Mouse (Mus musculus): ENCODE data around the gene Nrp1. TPM values are rescaled to one million over a fixed set of nuclear protein-coding genes. Genes with fewer than 3 reads are reported as not detected.

Nrp1 gene
- polyA plus RNA-seq, 1 experiment from 2014 or later: 90.4 TPM

DNA sequence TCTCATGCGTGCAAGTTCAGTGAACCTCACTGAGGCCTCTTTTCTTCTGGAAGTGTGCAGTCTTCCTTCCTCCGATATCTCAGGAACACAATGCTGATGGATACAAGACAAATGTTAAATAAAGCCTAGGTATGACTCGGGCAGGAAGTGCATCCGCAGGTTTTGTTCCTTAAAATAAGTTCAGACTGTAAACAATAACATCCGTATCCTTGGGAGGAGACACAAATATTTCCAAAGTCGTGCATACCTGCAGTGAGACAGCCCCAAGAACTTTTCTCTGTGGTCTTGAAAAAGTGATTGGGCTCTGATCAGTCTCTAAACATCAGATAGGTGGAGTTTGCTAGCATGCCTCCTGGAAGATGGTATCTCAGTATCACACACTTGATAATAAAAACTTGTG is 15.0 kb downstream of the Nrp1 start:
- Histone ChIP-seq H3K27me3 (no peaks in the 10 kb centered on the region), H3K36me3 (peaks cover 11% of the 10 kb centered on the region; the same call in 1 of the 2 replicates), H3K4me2 (no peak overlapping the region), H3K27ac (no peak overlapping the region), H3K9me3 (no peaks in the 10 kb centered on the region), H3K4me3 (no peak overlapping the region), H3K9ac (no peak overlapping the region), H3K4me1 (replicated peaks) (peaks cover 31% of the 10 kb centered on the region)
- 88% methylated on average over 6 of the region's 6 CpGs for WGBS
- no peak for ATAC-seq (ENCODE audit: low FRiP score)

DNA sequence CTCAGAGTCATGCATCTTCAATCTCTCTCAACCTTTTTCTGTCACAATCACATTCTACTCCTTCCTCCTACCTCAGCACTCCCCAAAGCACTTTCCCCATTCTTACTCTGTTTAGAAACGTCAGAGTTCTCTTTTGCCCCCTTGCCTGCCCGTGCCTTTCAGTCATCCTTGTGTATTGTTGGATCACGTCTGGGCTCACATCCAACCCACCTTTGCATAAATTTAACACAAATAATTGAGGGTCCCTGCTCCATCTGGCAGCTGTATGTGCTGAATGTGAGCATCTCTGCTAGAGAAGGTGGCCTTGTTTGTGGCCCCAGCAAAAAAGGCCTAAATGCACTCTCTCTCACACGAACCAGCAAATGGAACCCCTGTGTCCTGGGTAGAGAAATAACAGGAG is 16.9 kb downstream of the Nrp1 start:
- no peaks in the 10 kb centered on the region for H3K9me3 ChIP-seq
- 47% methylated on average over 4 of the region's 4 CpGs for WGBS
- no peak overlapping the region for H3K4me2 ChIP-seq
- no peaks in the 10 kb centered on the region for H3K27me3 ChIP-seq
- H3K4me3 ChIP-seq: no peak overlapping the region
- no peak overlapping the region for H3K27ac ChIP-seq
- ATAC-seq (ENCODE audit: low FRiP score): no peak
- H3K9ac ChIP-seq: no peak overlapping the region
- H3K4me1 ChIP-seq (replicated peaks): peaks cover 35% of the 10 kb centered on the region
- H3K36me3 ChIP-seq: peaks cover 6% of the 10 kb centered on the region; the same call in 1 of the 2 replicates

DNA sequence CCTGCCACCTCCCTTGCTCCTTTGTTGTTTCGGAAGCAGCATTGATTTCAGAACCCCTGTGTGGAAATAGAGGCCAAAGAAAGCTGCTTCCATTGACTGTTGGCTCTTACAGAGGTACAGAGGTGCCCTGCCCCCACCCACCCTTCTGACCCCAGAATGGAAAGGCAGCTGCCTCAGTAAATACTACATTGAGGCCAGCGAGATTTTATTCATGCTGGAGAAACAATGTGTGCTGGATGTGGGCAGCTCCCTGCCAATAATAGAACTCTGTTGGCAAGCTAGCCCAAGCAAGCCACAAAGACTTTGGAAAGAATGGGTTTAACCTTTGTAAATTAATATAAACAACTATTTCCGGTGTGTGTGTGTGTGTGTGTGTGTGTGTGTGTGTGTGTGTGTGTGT is 24.8 kb downstream of the Nrp1 start:
- H3K36me3 ChIP-seq: no peaks in the 10 kb centered on the region
- no peaks in the 10 kb centered on the region for H3K9me3 ChIP-seq
- ATAC-seq (ENCODE audit: low FRiP score): no peak
- H3K4me1 ChIP-seq (replicated peaks): peaks cover 38% of the 10 kb centered on the region
- no peaks in the 10 kb centered on the region for H3K27me3 ChIP-seq
- H3K27ac ChIP-seq: no peak overlapping the region
- H3K9ac ChIP-seq: no peak overlapping the region
- H3K4me2 ChIP-seq: no peak overlapping the region
- no peak overlapping the region for H3K4me3 ChIP-seq
- WGBS: 15% methylated on average over 3 of the region's 3 CpGs

- no peaks in the 10 kb centered on the region for H3K36me3 ChIP-seq
- H3K4me2 ChIP-seq: no peak overlapping the region
- WGBS: 79% methylated on average over 2 of the region's 2 CpGs
- ATAC-seq (ENCODE audit: low FRiP score): no peak
- no peaks in the 10 kb centered on the region for H3K9me3 ChIP-seq
- H3K4me1 ChIP-seq (replicated peaks): peaks cover 31% of the 10 kb centered on the region
- no peak overlapping the region for H3K4me3 ChIP-seq
- no peaks in the 10 kb centered on the region for H3K27me3 ChIP-seq
- H3K27ac ChIP-seq: no peak overlapping the region
- no peak overlapping the region for H3K9ac ChIP-seq
Observed at GRCm38 (mm10) chr8:128384366-128384765, 26.0 kb downstream of the Nrp1 start.

DNA sequence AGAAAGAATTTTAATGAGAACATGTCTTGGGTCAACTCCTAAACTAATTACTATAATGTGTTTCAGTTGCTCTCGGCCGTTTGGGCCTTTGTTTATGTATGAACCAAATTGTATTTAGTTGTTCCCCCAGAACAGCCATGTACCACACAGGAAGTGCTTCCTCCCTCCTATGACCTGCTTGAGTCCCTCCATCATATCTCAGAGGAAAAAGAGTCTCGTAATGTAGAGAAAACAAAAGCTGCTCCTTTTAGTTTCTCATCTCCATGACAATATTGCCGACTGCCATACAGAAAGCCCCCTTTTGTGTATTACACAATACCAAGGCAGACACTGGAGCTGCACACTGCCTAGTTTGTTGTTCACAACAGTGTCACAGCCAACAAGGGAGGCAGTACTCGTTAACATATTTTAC is 26.5 kb downstream of the Nrp1 start:
- Histone ChIP-seq H3K27ac (no peak overlapping the region; the same call in 1 of the 2 replicates), H3K4me1 (replicated peaks) (peaks cover 37% of the 10 kb centered on the region), H3K9ac (no peak overlapping the region), H3K9me3 (no peaks in the 10 kb centered on the region), H3K36me3 (no peaks in the 10 kb centered on the region), H3K27me3 (no peaks in the 10 kb centered on the region), H3K4me2 (no peak overlapping the region), H3K4me3 (no peak overlapping the region)
- WGBS: 20% methylated on average over 5 of the region's 5 CpGs
- no peak for ATAC-seq (ENCODE audit: low FRiP score)

- no peak overlapping the region for H3K27ac ChIP-seq
- no peaks in the 10 kb centered on the region for H3K36me3 ChIP-seq
- no peak overlapping the region for H3K4me2 ChIP-seq
- H3K27me3 ChIP-seq: no peaks in the 10 kb centered on the region
- no peak for ATAC-seq (ENCODE audit: low FRiP score)
- WGBS: 70% methylated on average over 2 of the region's 2 CpGs
- no peaks in the 10 kb centered on the region for H3K9me3 ChIP-seq
- no peak overlapping the region for H3K9ac ChIP-seq
- peaks cover 35% of the 10 kb centered on the region for H3K4me1 ChIP-seq (replicated peaks)
- H3K4me3 ChIP-seq: no peak overlapping the region
Observed at GRCm38 (mm10) chr8:128386963-128387621, 28.7 kb downstream of the Nrp1 start.

GRCm38 (mm10) chr8:128390759-128391158 is 32.4 kb downstream of the Nrp1 start:
- no peak overlapping the region for H3K9ac ChIP-seq
- H3K36me3 ChIP-seq: no peaks in the 10 kb centered on the region
- no peak overlapping the region for H3K4me2 ChIP-seq
- no peak overlapping the region for H3K4me3 ChIP-seq
- peaks cover 16% of the 10 kb centered on the region for H3K4me1 ChIP-seq (replicated peaks)
- H3K27ac ChIP-seq: no peak overlapping the region
- H3K9me3 ChIP-seq: no peaks in the 10 kb centered on the region
- no peak for ATAC-seq (ENCODE audit: low FRiP score)
- H3K27me3 ChIP-seq: no peaks in the 10 kb centered on the region

- no peak overlapping the region for H3K4me3 ChIP-seq
- peaks cover 17% of the 10 kb centered on the region for H3K4me1 ChIP-seq (replicated peaks)
- 89% methylated on average over 4 of the region's 4 CpGs for WGBS
- no peak overlapping the region for H3K4me2 ChIP-seq
- no peak overlapping the region for H3K9ac ChIP-seq
- H3K9me3 ChIP-seq: no peaks in the 10 kb centered on the region
- no peak for ATAC-seq (ENCODE audit: low FRiP score)
- no peak overlapping the region for H3K27ac ChIP-seq
- no peaks in the 10 kb centered on the region for H3K27me3 ChIP-seq
- H3K36me3 ChIP-seq: no peaks in the 10 kb centered on the region
Observed at GRCm38 (mm10) chr8:128391182-128391760, 32.9 kb downstream of the Nrp1 start.

- 80% methylated on average over 5 of the region's 5 CpGs for WGBS
- Histone ChIP-seq H3K27me3 (no peaks in the 10 kb centered on the region), H3K36me3 (no peaks in the 10 kb centered on the region), H3K4me2 (no peak overlapping the region), H3K4me1 (replicated peaks) (peaks cover 18% of the 10 kb centered on the region), H3K9ac (no peak overlapping the region), H3K4me3 (no peak overlapping the region), H3K27ac (no peak overlapping the region), H3K9me3 (no peaks in the 10 kb centered on the region)
- no peak for ATAC-seq (ENCODE audit: low FRiP score)
Observed at GRCm38 (mm10) chr8:128394671-128395193, 36.3 kb downstream of the Nrp1 start.

DNA sequence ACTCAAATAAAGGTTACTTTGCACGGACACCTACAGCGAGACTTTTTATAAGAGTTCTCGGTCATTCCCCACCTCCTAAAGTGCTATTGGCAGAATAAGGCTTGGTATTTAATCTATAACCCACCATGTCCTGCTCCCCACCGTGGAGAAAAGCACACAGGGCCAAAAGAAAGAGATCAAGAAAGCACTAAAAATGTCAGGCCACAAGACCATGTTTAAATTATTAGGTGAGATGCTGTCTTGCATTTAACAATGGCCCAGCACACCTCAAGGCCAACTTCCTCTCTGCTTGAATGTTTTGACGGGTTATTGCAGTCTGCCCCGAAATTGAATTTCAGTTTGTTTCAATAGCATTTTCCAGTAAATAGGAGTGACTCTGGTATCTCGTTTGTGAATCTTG is 38.6 kb downstream of the Nrp1 start:
- Histone ChIP-seq H3K9ac (no peak overlapping the region), H3K4me3 (no peak overlapping the region), H3K36me3 (no peaks in the 10 kb centered on the region), H3K4me1 (replicated peaks) (peaks cover 14% of the 10 kb centered on the region), H3K27ac (no peak overlapping the region), H3K27me3 (no peaks in the 10 kb centered on the region), H3K9me3 (no peaks in the 10 kb centered on the region), H3K4me2 (no peak overlapping the region)
- no peak for ATAC-seq (ENCODE audit: low FRiP score)
- WGBS: 55% methylated on average over 7 of the region's 7 CpGs

DNA sequence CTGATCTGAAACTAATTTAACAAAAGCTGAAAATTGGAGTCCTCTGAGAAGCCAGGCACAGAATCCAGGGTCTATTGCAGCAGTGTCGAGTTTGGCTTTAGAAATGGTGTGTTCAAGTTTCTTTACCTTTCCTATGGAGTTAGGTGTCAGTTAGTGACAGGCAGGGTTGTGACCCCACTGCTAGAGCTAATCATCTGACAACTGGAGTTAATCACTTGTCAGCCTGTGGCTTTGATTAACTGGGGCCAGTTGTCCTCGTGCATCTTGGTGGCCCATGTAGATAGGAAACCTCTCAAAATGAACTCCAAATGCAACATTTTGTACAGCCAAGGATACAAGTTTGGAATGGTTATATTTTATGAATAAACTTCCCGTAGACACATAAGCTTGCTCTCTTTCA is 39.0 kb downstream of the Nrp1 start:
- WGBS: 46% methylated on average over 3 of the region's 3 CpGs
- no peaks in the 10 kb centered on the region for H3K36me3 ChIP-seq
- no peak overlapping the region for H3K27ac ChIP-seq
- peaks cover 14% of the 10 kb centered on the region for H3K4me1 ChIP-seq (replicated peaks)
- no peak overlapping the region for H3K4me2 ChIP-seq
- no peak overlapping the region for H3K9ac ChIP-seq
- H3K9me3 ChIP-seq: no peaks in the 10 kb centered on the region
- no peak overlapping the region for H3K4me3 ChIP-seq
- no peaks in the 10 kb centered on the region for H3K27me3 ChIP-seq
- ATAC-seq (ENCODE audit: low FRiP score): no peak

DNA sequence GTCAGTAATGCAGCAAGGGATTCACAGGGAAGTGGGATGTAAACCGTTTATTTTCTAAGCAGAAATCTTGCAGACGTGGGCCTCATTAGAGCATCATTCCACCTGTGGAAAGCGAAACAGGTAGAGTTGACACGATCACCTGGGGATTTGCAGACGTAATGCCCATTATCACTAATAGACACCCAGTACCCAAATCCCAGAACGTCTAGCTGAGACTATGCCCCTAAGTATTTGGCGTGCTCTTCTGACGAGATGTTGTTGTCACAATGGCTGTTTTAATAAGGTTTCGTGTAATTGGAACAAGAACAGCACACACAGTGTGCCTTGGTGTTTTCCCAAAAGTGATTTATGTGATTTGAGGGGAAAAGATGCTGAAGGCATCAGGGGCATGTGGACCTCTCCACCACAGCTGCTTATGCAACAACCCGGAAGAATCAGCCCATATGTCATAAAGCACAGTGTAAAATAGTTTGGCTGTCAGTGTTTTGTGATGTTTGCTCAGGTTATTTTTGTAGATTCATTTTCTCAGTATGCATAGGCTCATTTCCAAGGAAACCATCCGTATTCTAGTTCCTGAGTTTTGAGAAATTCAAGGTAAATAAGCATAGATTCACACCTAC is 40.2 kb downstream of the Nrp1 start:
- ATAC-seq (ENCODE audit: low FRiP score): no peak
- Histone ChIP-seq H3K9me3 (no peaks in the 10 kb centered on the region), H3K27ac (no peak overlapping the region), H3K4me2 (no peak overlapping the region), H3K4me3 (no peak overlapping the region), H3K36me3 (no peaks in the 10 kb centered on the region), H3K4me1 (replicated peaks) (peaks cover 14% of the 10 kb centered on the region), H3K27me3 (no peaks in the 10 kb centered on the region), H3K9ac (no peak overlapping the region)
- WGBS: 74% methylated on average over 11 of the region's 11 CpGs

- no peak overlapping the region for H3K27ac ChIP-seq
- ATAC-seq (ENCODE audit: low FRiP score): no peak
Observed at GRCm38 (mm10) chr8:128400286-128400685, 41.9 kb downstream of the Nrp1 start.

More at GRCm38 (mm10) chr8:128400286-128400685, 41.9 kb downstream of the Nrp1 start:
- Histone ChIP-seq H3K9me3 (no peaks in the 10 kb centered on the region), H3K4me3 (no peak overlapping the region), H3K27me3 (no peaks in the 10 kb centered on the region), H3K9ac (no peak overlapping the region), H3K4me1 (replicated peaks) (peaks cover 14% of the 10 kb centered on the region), H3K36me3 (no peaks in the 10 kb centered on the region), H3K4me2 (no peak overlapping the region)
- 86% methylated on average over 5 of the region's 5 CpGs for WGBS

Measured in hindbrain, embryonic 13.5 days (tissue).